Mouse (Mus musculus): ENCODE measurements around the gene Creb5. TPM values are rescaled to one million over a fixed set of nuclear protein-coding genes. Genes with fewer than 3 reads are reported as not detected.

The Creb5 gene
- polyA plus RNA-seq, 1 experiment from 2014 or later, result 14.7 TPM

DNA sequence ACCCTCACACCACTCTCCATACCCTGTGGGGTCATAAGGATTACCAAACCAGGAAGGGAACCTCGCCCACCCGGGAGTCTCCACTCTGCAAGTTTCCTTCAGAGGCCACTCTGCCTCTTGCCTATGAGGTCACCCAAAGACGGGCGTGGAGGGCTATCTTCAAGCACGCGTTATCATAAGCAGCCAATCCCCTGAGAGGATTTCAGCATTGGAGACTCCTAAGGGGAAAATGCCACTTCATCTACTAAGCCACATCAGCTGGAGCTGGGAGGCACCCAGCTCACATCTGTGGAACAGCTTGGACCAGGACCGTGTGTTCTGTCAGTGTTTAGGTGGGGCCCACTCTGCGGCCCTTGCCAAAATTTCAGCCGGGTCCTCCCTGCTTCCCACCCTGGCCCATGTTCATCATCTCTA is 427.8 kb downstream of the Creb5 start:
- no peaks in the 10 kb centered on the region for H3K36me3 ChIP-seq
- 95% methylated on average over 9 of the region's 9 CpGs for WGBS
- no peak for ATAC-seq (ENCODE audit: low FRiP score, low read depth)

DNA sequence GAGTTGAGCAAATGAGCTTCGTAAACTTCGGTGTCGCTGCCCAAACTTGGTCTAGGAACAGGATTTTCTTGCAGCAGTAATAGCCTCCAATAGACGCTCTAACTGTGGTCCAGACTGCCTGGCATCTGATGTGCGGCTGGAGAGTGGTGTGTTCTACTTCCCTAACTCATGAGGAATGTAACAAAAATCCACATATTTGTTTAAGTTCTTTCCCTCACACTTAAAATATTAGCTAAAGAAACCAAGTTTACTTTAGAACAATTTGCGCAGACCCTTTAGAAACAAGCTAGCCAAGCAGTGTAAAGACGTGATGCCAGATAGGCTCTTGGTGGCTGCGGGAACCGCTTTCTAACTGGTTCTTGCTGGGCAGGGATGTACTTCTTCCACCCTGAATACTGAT is 428.9 kb downstream of the Creb5 start:
- H3K4me2 ChIP-seq (replicated peaks), result no peak overlapping the region
- no peak overlapping the region for H3K27ac ChIP-seq
- no peaks in the 10 kb centered on the region for H3K9me3 ChIP-seq
- H3K4me1 ChIP-seq, result no peaks in the 10 kb centered on the region
- WGBS, result 91% methylated on average over 9 of the region's 9 CpGs
- H3K4me3 ChIP-seq, result no peak overlapping the region
- no peak overlapping the region for H3K9ac ChIP-seq
- ATAC-seq (ENCODE audit: low FRiP score, low read depth), result no peak
- no peaks in the 10 kb centered on the region for H3K27me3 ChIP-seq (replicated peaks)
- H3K36me3 ChIP-seq, result no peaks in the 10 kb centered on the region

More for the DNA sequence above, 427.8 kb downstream of the Creb5 start:
- Histone ChIP-seq H3K27me3 (replicated peaks) (no peaks in the 10 kb centered on the region), H3K4me2 (replicated peaks) (no peak overlapping the region), H3K4me3 (no peak overlapping the region), H3K4me1 (no peaks in the 10 kb centered on the region), H3K9me3 (no peaks in the 10 kb centered on the region), H3K27ac (no peak overlapping the region), H3K9ac (no peak overlapping the region)

DNA sequence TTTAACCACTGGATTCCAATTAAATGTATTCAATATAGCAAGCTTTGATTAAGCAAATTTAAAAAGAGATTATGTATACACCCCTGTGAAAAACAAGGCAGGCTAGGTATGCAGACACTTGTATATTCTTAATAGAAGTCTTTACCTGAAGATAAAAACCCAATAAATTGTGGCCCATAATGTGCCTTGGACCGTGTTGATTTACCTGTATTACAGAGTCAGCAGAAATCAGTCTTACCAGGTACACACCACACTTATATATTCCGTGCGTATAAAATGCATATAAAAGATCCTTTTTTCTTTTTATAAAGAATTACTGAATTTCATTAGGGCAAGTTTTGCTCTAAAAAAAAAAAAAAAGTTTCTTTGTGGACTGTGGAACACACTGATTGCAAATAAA is 432.9 kb downstream of the Creb5 start:
- no peak overlapping the region for H3K4me2 ChIP-seq (replicated peaks)
- H3K27ac ChIP-seq, result no peak overlapping the region
- H3K9ac ChIP-seq, result no peak overlapping the region
- H3K36me3 ChIP-seq, result no peaks in the 10 kb centered on the region
- ATAC-seq (ENCODE audit: low FRiP score, low read depth), result no peak
- H3K4me3 ChIP-seq, result no peak overlapping the region
- 88% methylated on average over 3 of the region's 3 CpGs for WGBS
- H3K9me3 ChIP-seq, result no peaks in the 10 kb centered on the region
- no peaks in the 10 kb centered on the region for H3K4me1 ChIP-seq
- H3K27me3 ChIP-seq (replicated peaks), result no peaks in the 10 kb centered on the region; the same call in 1 of the 2 replicates

DNA sequence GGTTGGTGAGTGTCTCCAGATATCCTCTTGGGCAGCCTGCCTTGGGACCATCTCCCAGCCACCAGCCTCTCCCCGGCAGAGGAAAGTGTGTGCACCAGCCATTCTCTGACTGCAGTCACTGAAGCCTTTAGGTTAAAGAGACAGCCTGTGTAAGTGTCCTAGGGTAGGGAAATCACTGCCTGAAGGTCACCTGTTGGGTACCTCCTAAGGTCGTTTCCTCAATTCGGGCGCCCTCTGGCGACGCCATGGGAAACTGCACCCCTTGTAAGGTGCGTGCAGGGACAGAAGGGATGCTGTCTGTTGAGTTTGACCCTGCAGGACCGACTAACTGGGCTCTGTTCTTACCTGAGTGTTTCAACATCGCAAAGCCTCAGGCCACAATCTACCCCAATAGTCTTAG is 434.5 kb downstream of the Creb5 start:
- H3K36me3 ChIP-seq, result no peaks in the 10 kb centered on the region
- H3K4me3 ChIP-seq, result no peak overlapping the region
- ATAC-seq (ENCODE audit: low FRiP score, low read depth), result 0 out of 2 replicates have a peak, but pooled peaks have one; percentile 29
- no peaks in the 10 kb centered on the region for H3K4me1 ChIP-seq
- no peaks in the 10 kb centered on the region for H3K9me3 ChIP-seq
- no peak overlapping the region for H3K27ac ChIP-seq
- no peaks in the 10 kb centered on the region; the same call in 1 of the 2 replicates for H3K27me3 ChIP-seq (replicated peaks)
- no peak overlapping the region for H3K4me2 ChIP-seq (replicated peaks)
- H3K9ac ChIP-seq, result no peak overlapping the region
- WGBS, result 16% methylated on average over 9 of the region's 9 CpGs

DNA sequence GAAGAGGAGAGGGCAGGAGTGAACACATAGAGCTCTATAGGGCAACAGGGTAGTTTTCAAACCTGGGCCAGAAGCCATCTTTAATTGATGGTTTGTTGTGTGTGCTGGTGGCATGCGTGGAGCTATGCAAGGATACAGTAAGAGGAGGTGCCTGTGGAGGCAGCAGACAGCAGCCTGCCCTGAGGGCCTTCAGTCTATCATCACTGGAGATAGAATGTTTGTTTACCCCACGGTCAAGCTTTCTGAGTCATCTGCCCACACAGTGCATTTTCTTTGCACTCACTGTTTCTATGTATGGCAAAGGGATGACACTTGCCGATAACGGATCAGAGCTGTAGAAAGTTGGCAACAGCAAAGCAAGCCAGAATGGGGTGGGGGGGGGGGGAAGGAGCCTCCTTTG is 435.6 kb downstream of the Creb5 start:
- Histone ChIP-seq H3K9ac (no peak overlapping the region), H3K9me3 (no peaks in the 10 kb centered on the region), H3K27me3 (replicated peaks) (no peaks in the 10 kb centered on the region; the same call in 1 of the 2 replicates), H3K36me3 (no peaks in the 10 kb centered on the region), H3K4me3 (no peak overlapping the region), H3K4me2 (replicated peaks) (no peak overlapping the region), H3K4me1 (no peaks in the 10 kb centered on the region), H3K27ac (no peak overlapping the region)
- ATAC-seq (ENCODE audit: low FRiP score, low read depth), result no peak
- WGBS, result 94% methylated on average over 4 of the region's 4 CpGs

DNA sequence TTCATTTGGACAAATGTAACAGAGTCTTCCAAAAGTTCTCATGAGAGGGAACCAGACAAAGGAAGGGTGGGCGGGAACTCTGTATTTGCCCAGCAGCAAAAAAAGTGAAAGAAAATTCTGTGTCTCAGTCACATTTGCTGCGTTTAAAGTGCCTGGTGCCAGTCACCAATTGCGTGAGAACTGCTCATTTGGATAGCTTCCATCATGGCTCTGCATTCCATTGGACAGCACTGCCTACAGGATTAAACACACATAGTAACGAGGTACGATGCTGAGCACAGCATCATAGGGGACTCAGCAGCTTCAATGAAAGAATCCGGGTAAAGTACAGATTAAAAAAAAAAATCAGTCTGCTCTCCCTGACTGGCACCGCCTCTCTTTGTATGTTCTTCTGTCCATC is 443.4 kb downstream of the Creb5 start:
- H3K4me3 ChIP-seq, result no peak overlapping the region
- WGBS, result 84% methylated on average over 7 of the region's 7 CpGs
- H3K27me3 ChIP-seq (replicated peaks), result no peaks in the 10 kb centered on the region
- H3K27ac ChIP-seq, result no peak overlapping the region
- H3K36me3 ChIP-seq, result no peaks in the 10 kb centered on the region
- ATAC-seq (ENCODE audit: low FRiP score, low read depth), result no peak
- H3K4me1 ChIP-seq, result peaks cover 4% of the 10 kb centered on the region; the same call in 1 of the 2 replicates
- no peak overlapping the region for H3K4me2 ChIP-seq (replicated peaks)
- no peaks in the 10 kb centered on the region for H3K9me3 ChIP-seq
- H3K9ac ChIP-seq, result no peak overlapping the region

DNA sequence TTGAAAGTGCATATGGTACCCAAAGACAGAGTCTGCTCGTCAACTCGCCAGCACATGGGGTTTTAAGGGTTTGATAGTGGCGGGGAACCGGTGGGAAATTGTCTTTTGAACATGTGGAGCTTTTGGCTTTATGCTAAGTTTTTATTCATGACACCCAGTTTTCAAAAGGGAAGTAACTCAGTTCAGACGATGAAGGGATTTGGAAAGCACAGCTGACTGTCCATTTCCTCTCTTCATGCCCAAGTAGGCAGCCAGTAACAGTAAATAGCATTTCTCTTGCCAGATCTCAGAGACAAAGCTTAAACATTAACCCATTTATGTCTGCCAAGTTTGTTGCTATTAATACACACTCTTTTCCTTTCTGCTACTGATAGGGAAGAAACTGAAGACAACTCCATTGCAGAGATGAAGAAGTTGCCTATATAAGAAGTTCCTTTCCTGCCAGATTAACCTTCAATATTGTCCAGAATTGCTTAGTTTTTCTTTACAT is 444.0 kb downstream of the Creb5 start:
- H3K27ac ChIP-seq, result no peak overlapping the region
- no peaks in the 10 kb centered on the region for H3K27me3 ChIP-seq (replicated peaks)
- no peak for ATAC-seq (ENCODE audit: low FRiP score, low read depth)
- H3K9me3 ChIP-seq, result no peaks in the 10 kb centered on the region
- H3K9ac ChIP-seq, result no peak overlapping the region
- 89% methylated on average over 5 of the region's 5 CpGs for WGBS
- H3K4me2 ChIP-seq (replicated peaks), result no peak overlapping the region
- H3K4me1 ChIP-seq, result peaks cover 4% of the 10 kb centered on the region; the same call in 1 of the 2 replicates
- H3K4me3 ChIP-seq, result no peak overlapping the region
- H3K36me3 ChIP-seq, result no peaks in the 10 kb centered on the region

DNA sequence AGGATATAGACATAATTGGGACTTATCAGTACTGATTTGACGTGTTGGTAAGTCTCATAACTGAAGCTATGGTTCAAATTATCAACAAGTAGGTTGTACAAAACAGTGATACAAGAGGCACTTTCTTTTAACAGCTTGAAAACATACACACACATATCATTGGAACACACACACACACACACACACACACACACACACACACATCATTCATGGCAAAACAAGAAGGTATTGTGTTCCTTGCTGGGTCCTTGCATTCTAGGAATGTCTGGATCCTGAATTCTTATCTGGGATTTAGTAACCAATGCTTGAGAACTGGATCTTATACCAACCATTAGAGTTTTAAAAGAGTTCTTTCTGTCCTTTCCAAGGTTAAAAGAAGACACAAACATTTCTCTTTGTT is 446.5 kb downstream of the Creb5 start:
- Histone ChIP-seq H3K4me3 (no peak overlapping the region), H3K27ac (no peak overlapping the region), H3K36me3 (no peaks in the 10 kb centered on the region), H3K4me2 (replicated peaks) (no peak overlapping the region), H3K4me1 (peaks cover 4% of the 10 kb centered on the region; the same call in 1 of the 2 replicates), H3K27me3 (replicated peaks) (no peaks in the 10 kb centered on the region), H3K9ac (no peak overlapping the region), H3K9me3 (no peaks in the 10 kb centered on the region)
- no peak for ATAC-seq (ENCODE audit: low FRiP score, low read depth)
- WGBS, result 79% methylated on average over 1 of the region's 1 CpGs

DNA sequence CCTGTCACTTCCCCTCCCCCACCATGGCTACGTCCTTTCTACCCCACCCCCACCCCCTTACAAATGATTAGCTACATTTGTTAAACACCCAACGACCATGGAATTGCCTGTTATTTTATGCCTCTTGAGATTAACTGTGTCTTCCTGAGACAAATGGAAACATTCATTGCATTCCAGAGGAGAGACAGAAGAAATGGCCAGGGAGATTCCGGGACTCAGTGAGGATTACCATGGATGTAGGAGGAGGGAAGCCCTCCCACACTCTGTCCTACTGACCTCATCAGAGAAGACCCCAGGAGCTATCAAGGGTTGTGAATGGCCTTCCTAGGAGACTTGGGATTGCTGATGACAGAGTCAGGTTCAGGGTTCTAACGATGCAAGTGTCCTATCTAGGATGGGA is 446.9 kb downstream of the Creb5 start:
- Histone ChIP-seq H3K4me3 (no peak overlapping the region), H3K27me3 (replicated peaks) (no peaks in the 10 kb centered on the region), H3K4me1 (peaks cover 4% of the 10 kb centered on the region; the same call in 1 of the 2 replicates), H3K36me3 (no peaks in the 10 kb centered on the region), H3K4me2 (replicated peaks) (no peak overlapping the region), H3K9me3 (no peaks in the 10 kb centered on the region), H3K27ac (no peak overlapping the region), H3K9ac (no peak overlapping the region)
- 27% methylated on average over 4 of the region's 4 CpGs for WGBS
- no peak for ATAC-seq (ENCODE audit: low FRiP score, low read depth)

DNA sequence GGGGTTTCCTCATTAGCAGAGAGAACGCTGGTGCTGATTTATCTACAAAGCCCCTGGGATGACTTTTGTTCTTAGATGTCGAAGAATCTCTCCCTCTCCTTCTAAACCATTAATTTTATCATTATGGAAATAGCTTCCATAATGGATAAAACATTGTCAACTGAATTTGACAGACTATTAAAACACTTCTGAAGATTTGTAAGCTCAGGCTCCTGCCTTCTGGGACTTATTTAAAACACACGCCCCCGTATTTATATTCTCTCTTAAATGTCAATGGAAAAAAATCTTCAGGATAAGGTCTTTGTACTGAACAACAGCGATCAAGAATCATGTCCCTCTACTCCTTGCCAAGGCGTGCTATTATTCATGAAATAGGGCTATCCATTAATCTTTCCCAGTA is 448.6 kb downstream of the Creb5 start:
- no peak overlapping the region for H3K4me2 ChIP-seq (replicated peaks)
- no peak overlapping the region for H3K4me3 ChIP-seq
- no peak overlapping the region for H3K9ac ChIP-seq
- ATAC-seq (ENCODE audit: low FRiP score, low read depth), result no peak
- H3K27me3 ChIP-seq (replicated peaks), result no peaks in the 10 kb centered on the region
- 65% methylated on average over 6 of the region's 6 CpGs for WGBS
- no peaks in the 10 kb centered on the region for H3K9me3 ChIP-seq
- no peak overlapping the region for H3K27ac ChIP-seq
- peaks cover 4% of the 10 kb centered on the region; the same call in 1 of the 2 replicates for H3K4me1 ChIP-seq
- no peaks in the 10 kb centered on the region for H3K36me3 ChIP-seq

DNA sequence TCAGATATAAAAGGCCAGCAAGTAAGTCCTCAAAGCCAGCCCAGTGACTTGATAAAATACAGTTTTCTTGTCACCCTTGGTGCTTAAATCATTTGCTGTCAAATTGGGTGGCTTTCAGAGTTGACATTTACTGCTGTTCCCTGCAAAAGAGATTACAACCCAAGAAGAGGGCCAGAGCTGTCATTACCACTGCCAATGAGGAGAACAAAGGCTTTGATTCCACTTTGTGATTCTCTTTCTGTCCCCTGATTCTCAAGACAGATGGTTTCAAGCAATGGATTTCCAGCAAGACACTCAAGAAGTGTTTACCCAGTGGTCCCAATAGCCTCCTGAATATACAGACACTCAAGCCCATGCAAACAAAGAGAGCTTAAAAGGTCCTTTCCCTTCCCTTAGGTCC is 451.1 kb downstream of the Creb5 start:
- no peak overlapping the region for H3K9ac ChIP-seq
- H3K9me3 ChIP-seq, result no peaks in the 10 kb centered on the region
- H3K27me3 ChIP-seq (replicated peaks), result no peaks in the 10 kb centered on the region
- H3K4me2 ChIP-seq (replicated peaks), result no peak overlapping the region
- H3K4me3 ChIP-seq, result no peak overlapping the region
- no peaks in the 10 kb centered on the region for H3K36me3 ChIP-seq
- H3K4me1 ChIP-seq, result peaks cover 4% of the 10 kb centered on the region; the same call in 1 of the 2 replicates
- no peak for ATAC-seq (ENCODE audit: low FRiP score, low read depth)
- no peak overlapping the region for H3K27ac ChIP-seq

DNA sequence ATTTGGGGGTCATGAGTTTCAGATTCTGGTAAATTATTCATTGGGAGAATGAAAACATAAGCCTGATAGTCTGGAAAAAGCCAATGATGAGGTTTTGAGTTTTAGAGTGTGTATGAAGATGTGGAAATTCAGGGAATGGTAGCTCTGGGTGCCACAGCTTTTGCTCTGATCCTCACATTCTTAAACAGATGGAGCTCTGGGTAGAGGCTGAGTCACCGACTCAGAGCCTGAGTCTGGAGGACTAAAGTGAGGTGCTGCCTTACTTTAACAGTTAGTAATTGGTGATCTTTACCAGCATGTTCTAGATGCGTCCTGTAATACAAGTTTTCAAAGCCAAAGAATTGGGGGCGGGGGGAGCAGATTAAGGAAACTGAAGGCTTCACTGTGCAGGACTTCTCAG is 454.2 kb downstream of the Creb5 start:
- no peaks in the 10 kb centered on the region for H3K36me3 ChIP-seq
- 93% methylated on average over 3 of the region's 3 CpGs for WGBS

More for the DNA sequence above, 454.2 kb downstream of the Creb5 start:
- Histone ChIP-seq H3K9ac (no peak overlapping the region), H3K27me3 (replicated peaks) (no peaks in the 10 kb centered on the region), H3K4me2 (replicated peaks) (no peak overlapping the region), H3K9me3 (no peaks in the 10 kb centered on the region), H3K27ac (no peak overlapping the region), H3K4me1 (no peaks in the 10 kb centered on the region), H3K4me3 (no peak overlapping the region)
- ATAC-seq (ENCODE audit: low FRiP score, low read depth), result no peak

All from neural tube, embryonic 12.5 days (tissue).